Mouse (Mus musculus): Measurements from ENCODE around the gene Oxa1l. TPM values are rescaled to one million over a fixed set of nuclear protein-coding genes. Genes with fewer than 3 reads are reported as not detected.

Oxa1l gene
- 48.0 and 52.8 TPM in 2 replicates for polyA plus RNA-seq (2015; fragmentation: Nextera tagmentation; extraction: Ambion mirVana)

GRCm38 (mm10) chr14:54360577-54361340 is at the start of gene Oxa1l:
Gene Oxa1l, plus strand, starts transcription at chr14:54360834.

GRCm38 (mm10) chr14:54417623-54418081 is 57.0 kb downstream of the Oxa1l start, which contains the start of gene Slc7a7:
Gene Slc7a7, minus strand, starts transcription at chr14:54417780.

Other genes starting within 250 kb of the Oxa1l start
- 197 and 214 TPM in 2 replicates for gene Dad1, start 106.7 kb upstream of the Oxa1l start, polyA plus RNA-seq (2015; fragmentation: Nextera tagmentation; extraction: Ambion mirVana)
- 35.1 and 36.2 TPM in 2 replicates for gene Abhd4, start 106.6 kb upstream of the Oxa1l start, polyA plus RNA-seq (2015; fragmentation: Nextera tagmentation; extraction: Ambion mirVana)
- not detected in 2 replicates for gene Olfr49, start 75.9 kb upstream of the Oxa1l start, polyA plus RNA-seq (2015; fragmentation: Nextera tagmentation; extraction: Ambion mirVana)
- gene Slc7a7, start 56.9 kb downstream of the Oxa1l start, polyA plus RNA-seq (2015; fragmentation: Nextera tagmentation; extraction: Ambion mirVana): 3.3 and 4.1 TPM in 2 replicates
- gene Mrpl52, start 66.1 kb downstream of the Oxa1l start, polyA plus RNA-seq (2015; fragmentation: Nextera tagmentation; extraction: Ambion mirVana): 232 TPM in 2 replicates
- gene Mmp14, start 70.8 kb downstream of the Oxa1l start, polyA plus RNA-seq (2015; fragmentation: Nextera tagmentation; extraction: Ambion mirVana): 77.2 and 88.0 TPM in 2 replicates
- gene Lrp10, start 103.3 kb downstream of the Oxa1l start, polyA plus RNA-seq (2015; fragmentation: Nextera tagmentation; extraction: Ambion mirVana): 30.6 and 32.8 TPM in 2 replicates
- gene Rem2, start 115.3 kb downstream of the Oxa1l start, polyA plus RNA-seq (2015; fragmentation: Nextera tagmentation; extraction: Ambion mirVana): 0.10 and 0.13 TPM in 2 replicates
- gene Prmt5, start 156.7 kb downstream of the Oxa1l start, polyA plus RNA-seq (2015; fragmentation: Nextera tagmentation; extraction: Ambion mirVana): 32.3 and 36.0 TPM in 2 replicates
- gene Haus4, start 193.8 kb downstream of the Oxa1l start, polyA plus RNA-seq (2015; fragmentation: Nextera tagmentation; extraction: Ambion mirVana): 31.1 and 31.5 TPM in 2 replicates
- gene Ajuba, start 216.7 kb downstream of the Oxa1l start, polyA plus RNA-seq (2015; fragmentation: Nextera tagmentation; extraction: Ambion mirVana): 11.5 and 13.2 TPM in 2 replicates
- 2.4 and 2.7 TPM in 2 replicates for gene 4931414P19Rik, start 245.2 kb downstream of the Oxa1l start, polyA plus RNA-seq (2015; fragmentation: Nextera tagmentation; extraction: Ambion mirVana)

Data from skeletal muscle tissue, postnatal 0 days (tissue).